Mouse (Mus musculus) lung, embryonic 14.5 days (tissue): Measurements from ENCODE around the gene Tox3. TPM values are rescaled to one million over a fixed set of nuclear protein-coding genes. Genes with fewer than 3 reads are reported as not detected.
A peak's percentile ranks its signal among the peaks of the same experiment; 100 is the strongest.

Experiments
- ATAC-seq: fragments of 200-750 bp; cut with Nextera tagmentation; 2 replicates; pipeline ENCODE4 v1.8.0; 2017; ENCODE audit warnings: mild to moderate bottlenecking, moderate TSS enrichment, moderate library complexity; ENCODE audit not compliant: insufficient read depth
- DNase-seq: peaks from one replicate; pipeline ENCODE4 v3.0.0-alpha.2; 2015
- H3K27ac ChIP-seq: fragments of 300-500 bp; sonication (generic); 2 replicates; pipeline ENCODE4 v1.5.1; 2014; ENCODE audit warnings: low read depth, mild to moderate bottlenecking, moderate library complexity
- H3K27me3 ChIP-seq: fragments of 300-500 bp; sonication (generic); 2 replicates; pipeline ENCODE4 v1.6.1; 2014; ENCODE audit warnings: low read length, control low read depth; ENCODE audit not compliant: insufficient read depth
- H3K36me3 ChIP-seq: fragments of 300-500 bp; sonication (generic); 2 replicates; pipeline ENCODE4 v1.6.1; 2014; ENCODE audit warnings: control low read depth; ENCODE audit not compliant: insufficient read depth
- H3K4me1 ChIP-seq: fragments of 300-500 bp; sonication (generic); 2 replicates; pipeline ENCODE4 v1.6.1; 2014; ENCODE audit warnings: antibody characterized with exemption, control low read depth; ENCODE audit not compliant: insufficient read depth
- H3K4me2 ChIP-seq: fragments of 300-500 bp; sonication (generic); 2 replicates; pipeline ENCODE4 v1.6.1; 2014; ENCODE audit warnings: mild to moderate bottlenecking
- H3K4me3 ChIP-seq: fragments of 300-500 bp; sonication (generic); 2 replicates; pipeline ENCODE4 v1.5.1; 2014; ENCODE audit warnings: low read depth, low read length
- H3K9ac ChIP-seq: fragments of 300-500 bp; sonication (generic); 2 replicates; pipeline ENCODE4 v1.6.1; 2014
- H3K9me3 ChIP-seq: fragments of 300-500 bp; sonication (generic); 2 replicates; pipeline ENCODE4 v1.6.1; 2016; ENCODE audit warnings: low read depth, low read length, control low read depth
- CTCF ChIP-seq: IDR thresholded peaks from 2 replicates; pipeline ENCODE4 v1.5.1; 2016; ENCODE audit warnings: antibody characterized with exemption, low read depth
- WGBS: fragments of 180-500 bp; shearing (Covaris S2); extraction: QIAGEN DNeasy Blood & Tissue Kit; methylation state at CpG from one replicate; pipeline ENCODE4 v1.1.7; 2014; 5-methylcytosine and 5-hydroxymethylcytosine counted together
- polyA plus RNA-seq: library from polyadenylated mRNA; unstranded; fragments of >200 nt; fragmentation: Nextera tagmentation; extraction: Ambion mirVana; gene quantifications from 2 replicates; pipeline ENCODE4 v1.2.1, GENCODE M21; 2014

Tox3 gene
- polyA plus RNA-seq, 1 experiment from 2014 or later = 7.6 TPM

DNA sequence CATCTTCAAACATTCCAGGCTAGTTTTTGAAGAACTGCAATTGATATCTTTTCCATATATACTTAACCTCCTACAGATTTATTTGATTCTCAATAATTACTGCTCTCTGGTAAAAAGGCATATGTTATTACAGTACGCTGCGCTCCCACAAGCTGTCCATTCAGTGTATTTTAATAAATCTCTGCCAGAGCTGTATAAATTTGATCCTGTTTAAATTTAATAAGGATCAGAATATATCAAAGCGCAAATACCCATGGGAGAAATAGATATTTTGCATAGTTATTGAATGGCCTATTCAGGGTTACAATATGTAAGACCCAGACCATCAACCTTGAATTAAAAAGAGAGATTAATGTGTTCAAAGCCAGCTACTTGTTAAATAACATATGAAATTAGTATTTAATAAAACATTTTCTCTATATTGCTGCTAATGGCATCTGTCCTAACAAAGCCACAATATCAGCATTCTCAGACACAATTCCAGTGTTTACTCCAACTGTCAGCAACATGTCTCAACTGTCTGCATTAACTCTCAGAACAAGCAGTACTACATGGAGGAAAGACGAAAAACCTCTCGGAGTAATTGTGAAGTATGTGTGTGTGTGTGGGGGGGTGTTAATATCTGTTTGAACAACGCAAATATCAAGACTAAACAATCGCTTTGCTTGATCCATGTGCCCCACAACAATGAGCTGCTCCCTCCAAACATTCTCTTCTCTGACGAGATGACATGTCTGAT, 25.3 kb downstream of the Tox3 start:
- WGBS = 59% methylated on average over 8 of the region's 8 CpGs
- no peak for DNase-seq
- Histone ChIP-seq H3K36me3 (no peaks in the 10 kb centered on the region), H3K4me3 (no peak overlapping the region), H3K4me2 (no peak overlapping the region), H3K4me1 (no peaks in the 10 kb centered on the region), H3K27me3 (no peaks in the 10 kb centered on the region), H3K9me3 (no peaks in the 10 kb centered on the region), H3K27ac (no peak overlapping the region), H3K9ac (no peak overlapping the region)
- no peak for TF ChIP-seq CTCF
- no peak for ATAC-seq

DNA sequence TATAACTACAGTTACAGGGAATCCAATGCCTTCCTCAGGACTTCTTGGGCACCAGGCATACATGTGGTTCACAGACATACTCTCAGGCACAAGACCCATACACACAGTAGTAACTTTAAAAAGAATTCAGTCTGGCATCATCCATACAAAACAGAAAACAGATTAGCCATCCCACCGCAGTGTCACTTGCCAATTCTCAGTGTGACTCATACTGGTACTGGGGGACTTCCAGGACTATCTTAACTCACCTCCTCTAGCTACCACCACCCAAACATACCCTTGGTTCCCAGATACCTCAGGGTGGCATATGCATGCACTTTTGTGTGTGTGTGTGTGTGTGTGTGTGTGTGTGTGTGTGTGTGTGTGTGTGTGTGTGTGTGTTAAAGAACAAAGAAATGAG, 26.9 kb downstream of the Tox3 start:
- no peaks in the 10 kb centered on the region for H3K4me1 ChIP-seq
- WGBS = 92% methylated on average over 1 of the region's 1 CpGs
- no peak for DNase-seq
- H3K27me3 ChIP-seq = no peaks in the 10 kb centered on the region
- H3K4me3 ChIP-seq = no peak overlapping the region
- no peak overlapping the region for H3K27ac ChIP-seq
- TF ChIP-seq CTCF = no peak
- no peak overlapping the region for H3K9ac ChIP-seq
- H3K4me2 ChIP-seq = no peak overlapping the region
- ATAC-seq = no peak
- no peaks in the 10 kb centered on the region for H3K36me3 ChIP-seq
- H3K9me3 ChIP-seq = no peaks in the 10 kb centered on the region

DNA sequence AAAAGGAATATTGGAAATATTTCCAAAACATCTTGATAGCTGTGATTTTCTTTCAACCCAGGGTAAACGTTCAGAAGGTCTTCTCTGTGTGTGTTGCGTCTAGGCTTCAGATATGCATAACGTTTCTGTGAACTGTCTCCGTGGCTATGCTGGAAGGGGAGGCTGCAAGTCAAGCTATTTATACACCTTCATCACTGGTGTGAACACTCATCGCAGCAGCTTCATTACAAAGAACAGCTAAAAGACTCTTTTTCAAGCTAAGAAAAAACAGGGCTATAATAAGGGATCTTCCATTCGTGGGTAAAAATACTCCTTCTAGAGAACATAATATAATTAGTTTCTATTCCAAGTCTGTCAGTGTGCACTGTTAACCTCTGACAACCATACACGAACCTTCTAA, 33.8 kb downstream of the Tox3 start:
- Histone ChIP-seq H3K9ac (no peak overlapping the region), H3K4me2 (no peak overlapping the region), H3K36me3 (no peaks in the 10 kb centered on the region), H3K4me3 (no peak overlapping the region), H3K4me1 (no peaks in the 10 kb centered on the region), H3K27me3 (no peaks in the 10 kb centered on the region), H3K27ac (no peak overlapping the region), H3K9me3 (no peaks in the 10 kb centered on the region)
- ATAC-seq (no peak), DNase-seq (no peak)
- WGBS = 87% methylated on average over 7 of the region's 7 CpGs
- no peak for TF ChIP-seq CTCF

DNA sequence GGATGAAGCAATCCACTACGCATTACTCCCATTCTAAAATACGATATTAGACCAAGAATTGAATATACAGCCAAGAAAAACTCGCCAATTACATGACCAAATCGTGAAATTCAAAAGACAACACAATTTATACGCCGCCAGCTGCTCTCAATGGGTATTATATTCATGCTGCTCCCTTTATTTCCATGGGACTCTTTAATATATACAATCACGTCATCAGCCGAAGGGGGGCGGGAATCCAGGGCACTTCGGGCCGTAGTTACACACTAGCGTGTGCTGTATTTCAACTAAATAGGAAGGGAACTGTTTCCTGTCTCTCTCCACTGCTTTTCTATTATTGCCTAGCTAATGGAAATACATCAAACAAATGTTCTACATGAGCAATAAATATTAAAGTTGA, 45.2 kb downstream of the Tox3 start:
- peak overlapping the region; percentile 51; the same call in 1 of the 2 replicates for H3K27ac ChIP-seq
- peak; percentile 76 for ATAC-seq
- H3K9ac ChIP-seq = no peak overlapping the region
- no peak for TF ChIP-seq CTCF
- H3K36me3 ChIP-seq = no peaks in the 10 kb centered on the region
- H3K4me1 ChIP-seq = peaks cover 12% of the 10 kb centered on the region
- H3K9me3 ChIP-seq = no peaks in the 10 kb centered on the region; the same call in 1 of the 2 replicates
- no peaks in the 10 kb centered on the region for H3K27me3 ChIP-seq
- no peak overlapping the region for H3K4me3 ChIP-seq
- 35% methylated on average over 12 of the region's 12 CpGs for WGBS
- DNase-seq = peak; percentile 86
- peak overlapping the region; percentile 34 for H3K4me2 ChIP-seq

DNA sequence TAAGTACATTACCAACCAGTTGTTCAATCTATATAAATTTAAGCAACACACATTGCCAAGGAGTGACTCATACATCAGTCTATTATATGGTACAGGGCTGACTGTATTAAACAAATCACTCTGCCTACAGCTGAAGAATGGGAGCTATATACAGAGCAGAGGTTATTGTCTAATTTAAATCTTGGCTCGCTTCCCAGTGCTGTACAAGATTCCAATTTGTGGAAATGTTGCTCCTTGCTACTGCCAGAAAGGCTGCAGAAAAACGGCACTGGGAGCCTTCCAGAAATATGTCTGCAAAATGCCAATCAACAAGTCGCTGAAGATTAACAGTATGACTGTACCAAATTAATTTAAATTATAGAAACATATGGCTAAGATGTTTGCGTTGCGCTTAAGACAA, 45.9 kb downstream of the Tox3 start:
- Histone ChIP-seq H3K27ac (peak overlapping the region; percentile 51), H3K36me3 (no peaks in the 10 kb centered on the region), H3K9me3 (no peaks in the 10 kb centered on the region; the same call in 1 of the 2 replicates), H3K9ac (no peak overlapping the region), H3K4me3 (no peak overlapping the region), H3K4me2 (peak overlapping the region; percentile 34), H3K4me1 (peaks cover 12% of the 10 kb centered on the region), H3K27me3 (no peaks in the 10 kb centered on the region)
- DNase-seq (peak; percentile 95), ATAC-seq (peak; percentile 98)
- TF ChIP-seq CTCF = no peak
- WGBS = 21% methylated on average over 5 of the region's 5 CpGs

DNA sequence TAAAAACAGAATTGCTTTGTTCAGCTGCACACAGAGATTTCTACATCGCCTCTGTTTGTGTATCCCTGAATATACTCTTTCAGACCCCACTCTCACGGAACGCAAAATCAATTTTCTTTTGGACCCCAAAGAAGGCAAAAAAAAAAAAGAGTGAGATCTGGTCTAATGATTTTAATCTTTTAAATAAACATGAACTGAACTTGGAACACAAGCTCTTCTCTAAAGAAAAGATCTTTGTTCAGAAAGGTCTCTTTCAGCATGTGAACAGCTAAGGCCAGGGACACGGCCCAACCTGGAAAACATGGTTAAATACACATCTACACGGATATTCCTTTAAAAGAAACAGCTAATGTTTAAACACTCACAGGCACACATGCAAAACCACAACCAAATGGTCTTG, 46.6 kb downstream of the Tox3 start:
- Histone ChIP-seq H3K9ac (no peak overlapping the region), H3K4me2 (peak overlapping the region; percentile 34; the same call in 1 of the 2 replicates)

DNA sequence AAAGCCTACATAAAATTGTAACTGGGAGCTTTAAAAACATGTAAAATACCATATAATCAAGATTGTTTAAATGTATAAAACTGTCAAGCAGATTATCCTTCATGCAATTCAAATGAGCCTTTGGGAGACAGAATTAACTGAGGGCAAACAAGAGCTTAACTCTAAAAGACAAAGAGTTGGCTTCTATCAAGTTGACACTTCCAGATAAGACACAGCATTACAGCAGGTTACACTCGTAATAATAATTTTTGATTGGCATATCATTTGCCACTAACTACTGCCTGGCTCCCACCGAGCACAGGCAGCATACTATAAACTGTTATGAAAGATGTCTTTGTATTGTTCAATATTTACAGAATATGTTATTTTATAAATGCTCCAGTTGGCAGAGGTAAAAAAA, 47.2 kb downstream of the Tox3 start:
- no peak for ATAC-seq
- peaks cover 12% of the 10 kb centered on the region for H3K4me1 ChIP-seq

More for the DNA sequence above, 46.6 kb downstream of the Tox3 start:
- WGBS = 29% methylated on average over 5 of the region's 5 CpGs
- H3K4me3 ChIP-seq = no peak overlapping the region
- H3K27me3 ChIP-seq = no peaks in the 10 kb centered on the region
- peaks cover 12% of the 10 kb centered on the region for H3K4me1 ChIP-seq
- DNase-seq (peak; percentile 6), ATAC-seq (no peak)
- H3K27ac ChIP-seq = peak overlapping the region; percentile 51
- no peaks in the 10 kb centered on the region for H3K36me3 ChIP-seq
- no peaks in the 10 kb centered on the region; the same call in 1 of the 2 replicates for H3K9me3 ChIP-seq
- TF ChIP-seq CTCF = no peak

More for the DNA sequence above, 47.2 kb downstream of the Tox3 start:
- TF ChIP-seq CTCF = no peak
- Histone ChIP-seq H3K4me3 (no peak overlapping the region), H3K27ac (no peak overlapping the region), H3K36me3 (no peaks in the 10 kb centered on the region), H3K4me2 (no peak overlapping the region), H3K27me3 (no peaks in the 10 kb centered on the region), H3K9me3 (no peaks in the 10 kb centered on the region), H3K9ac (no peak overlapping the region)
- WGBS = 32% methylated on average over 2 of the region's 2 CpGs
- DNase-seq = no peak
